Mouse (Mus musculus) CH12.LX (cell line): ENCODE measurements around the gene Brdt.

ENCODE experiments used
- CTCF ChIP-seq, 2 experiments: IDR thresholded peaks in 1 of 2; conservative IDR thresholded peaks in 1 of 2; 2 replicates each; pipeline ENCODE4 v1.5.1; 2011 to 2012; ENCODE audit warnings: low read depth in 2 of 2, low read length in 2 of 2, improper control_type of control experiment in 1 of 2, inconsistent platforms in 1 of 2, mild to moderate bottlenecking in 1 of 2, moderate library complexity in 1 of 2
- TBP ChIP-seq: conservative IDR thresholded peaks from 2 replicates; pipeline ENCODE4 v1.6.1; 2011; ENCODE audit warnings: low read depth, low read length, improper control_type of control experiment

GRCm38 (mm10) chr5:107436185-107436584 lies 105.2 kb downstream of the Brdt start:
- TF ChIP-seq CTCF (conservative IDR thresholded peaks at IDR 0.05 in 1 of 2, IDR thresholded peaks at IDR 0.05 in 1 of 2; ENCODE audit: low read depth in 2 of 2, low read length in 2 of 2) = no peak
- no peak for TF ChIP-seq TBP
